Mouse (Mus musculus) left cerebral cortex, adult 9 months (tissue): Measurements from ENCODE around the gene Olfr691.
"Not testable (repeated sequence)": the region's sequence is repeated elsewhere in the genome, so short reads cannot be mapped to it uniquely, and the experiment has no call there.

ENCODE experiments used
- DNase-seq, 2 experiments: peaks; one replicate each; pipeline ENCODE4 v3.0.0; 2022; ENCODE audit warnings: low spot score in 2 of 2

Olfr691 gene

GRCm38 (mm10) chr7:105342170-105342569 lies at the start of gene Olfr691:
TSS of gene Olfr691 (minus strand) at chr7:105342270.
- DNase-seq: no peak

GRCm38 (mm10) chr7:105390236-105390635 lies 48.2 kb upstream of the Olfr691 start:
- DNase-seq: no peak

GRCm38 (mm10) chr7:105387696-105388095 lies 45.6 kb upstream of the Olfr691 start:
- DNase-seq: no peak

- DNase-seq: no peak
Observed at GRCm38 (mm10) chr7:105380329-105380728, 38.3 kb upstream of the Olfr691 start.

GRCm38 (mm10) chr7:105374866-105375265 lies 32.8 kb upstream of the Olfr691 start, which contains the start of gene Gm5901:
TSS of gene Gm5901 (plus strand) at chr7:105375038.
- no peak for DNase-seq

- DNase-seq: peak in 1 of 2 experiments; percentile 18
Observed at GRCm38 (mm10) chr7:105373976-105374375, 31.9 kb upstream of the Olfr691 start.

GRCm38 (mm10) chr7:105373509-105373908 lies 31.4 kb upstream of the Olfr691 start:
- no peak for DNase-seq

GRCm38 (mm10) chr7:105372912-105373311 lies 30.8 kb upstream of the Olfr691 start:
- no peak for DNase-seq

GRCm38 (mm10) chr7:105368521-105368920 lies 26.5 kb upstream of the Olfr691 start:
- no peak for DNase-seq

- DNase-seq: no peak
Observed at GRCm38 (mm10) chr7:105367930-105368329, 25.9 kb upstream of the Olfr691 start, which contains the start of gene Olfr692. TSS of gene Olfr692 (plus strand) at chr7:105368230.

GRCm38 (mm10) chr7:105367268-105367667 lies 25.2 kb upstream of the Olfr691 start:
- DNase-seq: no peak

- DNase-seq: no peak
Observed at GRCm38 (mm10) chr7:105361713-105362112, 19.6 kb upstream of the Olfr691 start.

GRCm38 (mm10) chr7:105356487-105356886 lies 14.4 kb upstream of the Olfr691 start:
- DNase-seq: not testable (repeated sequence)

- not testable (repeated sequence) for DNase-seq
Observed at GRCm38 (mm10) chr7:105356064-105356463, 14.0 kb upstream of the Olfr691 start.

- no peak for DNase-seq
Observed at GRCm38 (mm10) chr7:105342752-105343151, 682 bp upstream of the Olfr691 start.

GRCm38 (mm10) chr7:105334004-105334403 lies 8.1 kb downstream of the Olfr691 start, which contains the start of gene Olfr690:
TSS of gene Olfr690 (minus strand) at chr7:105334104.
- DNase-seq: no peak

GRCm38 (mm10) chr7:105325302-105325701 lies 16.8 kb downstream of the Olfr691 start:
- no peak for DNase-seq

- no peak for DNase-seq
Observed at GRCm38 (mm10) chr7:105310865-105311264, 31.2 kb downstream of the Olfr691 start, which contains the start of gene Olfr689. TSS of gene Olfr689 (plus strand) at chr7:105311165.

- DNase-seq: no peak
Observed at GRCm38 (mm10) chr7:105290051-105290450, 52.0 kb downstream of the Olfr691 start.

GRCm38 (mm10) chr7:105287795-105288194 lies 54.3 kb downstream of the Olfr691 start, which contains the start of gene Olfr688:
TSS of gene Olfr688 (plus strand) at chr7:105288095.
- no peak for DNase-seq
